Comparison of ENCODE assay signal across 8 mouse cellular contexts in genomic region chr1:168430868-168431710, GRCm38 (mm10). TPM values are rescaled to one million over a fixed set of nuclear protein-coding genes. Genes with fewer than 3 reads are reported as not detected.
DNase-seq lines count a peak whose midpoint lies in the region; ATAC-seq lines count a peak whose summit lies in the region.

No protein-coding gene starts in this region.

- H3K4me1 ChIP-seq in heart, embryonic 13.5 days = peaks cover 26% of the 10 kb centered on the region
- peaks cover 24% of the 10 kb centered on the region for H3K4me1 ChIP-seq in midbrain, embryonic 11.5 days (ENCODE audit: control insufficient read depth, insufficient read depth, low read length)

- peak overlapping the region; percentile 88 for H3K4me3 ChIP-seq in heart, embryonic 13.5 days
- peak overlapping the region; percentile 68 for H3K4me3 ChIP-seq in midbrain, embryonic 11.5 days (ENCODE audit: low read depth, low read length)

- peak overlapping the region; percentile 98 for H3K9ac ChIP-seq in heart, embryonic 13.5 days
- H3K9ac ChIP-seq in midbrain, embryonic 11.5 days (ENCODE audit: low read length) = peak overlapping the region; percentile 90

- peak overlapping the region; percentile 99 for H3K27ac ChIP-seq in heart, embryonic 13.5 days (replicated peaks)
- peak overlapping the region; percentile 98 for H3K27ac ChIP-seq in midbrain, embryonic 11.5 days (ENCODE audit: low read depth, low read length)

- under 1% methylated on average over 37 of the region's 37 CpGs for WGBS in heart, embryonic 13.5 days
- WGBS in midbrain, embryonic 11.5 days = under 1% methylated on average over 37 of the region's 37 CpGs

- peaks cover 5% of the 10 kb centered on the region; the same call in 1 of the 2 replicates for H3K36me3 ChIP-seq in heart, embryonic 13.5 days
- H3K36me3 ChIP-seq in midbrain, embryonic 11.5 days (ENCODE audit: control insufficient read depth, insufficient read depth, low read length) = no peaks in the 10 kb centered on the region

- DNase-seq in B cell, adult 2 months = peak; percentile 3 to 14
- DNase-seq in NIH3T3 (ENCODE audit: low read depth) = peak; percentile 62
- DNase-seq in embryo, embryonic 11 days = peak; percentile 72
- peak; percentile 58 to 75 for DNase-seq in kidney, postnatal 4 days
- DNase-seq in midbrain, embryonic 11.5 days (ENCODE audit: low spot score, missing footprints) = peak; percentile 94
- no peak for DNase-seq in frontal cortex, postnatal 14 days (ENCODE audit: low spot score in 2 of 2)

- no peaks in the 10 kb centered on the region for H3K9me3 ChIP-seq in heart, embryonic 13.5 days
- no peaks in the 10 kb centered on the region for H3K9me3 ChIP-seq in midbrain, embryonic 11.5 days (ENCODE audit: control insufficient read depth, low read length)

- no peak for ATAC-seq in heart, embryonic 13.5 days (ENCODE audit: extremely low read depth, insufficient number of reproducible peaks, low FRiP score, low TSS enrichment)
- peak; percentile 15; the same call in 1 of the 2 replicates for ATAC-seq in midbrain, embryonic 11.5 days (ENCODE audit: low FRiP score)
- ATAC-seq in erythroid progenitor cell, adult 5-6 weeks (replicated peaks; ENCODE audit: low FRiP score, poor library complexity, severe bottlenecking) = no peak

- H3K4me2 ChIP-seq in heart, embryonic 13.5 days = peak overlapping the region; percentile 77
- peak overlapping the region; percentile 81 for H3K4me2 ChIP-seq in midbrain, embryonic 11.5 days

- no peaks in the 10 kb centered on the region for H3K27me3 ChIP-seq in heart, embryonic 13.5 days (replicated peaks)
- no peaks in the 10 kb centered on the region for H3K27me3 ChIP-seq in midbrain, embryonic 11.5 days (ENCODE audit: control insufficient read depth, insufficient read depth, low read length)

RNA-seq across cellular contexts. Expression of gene Pbx1, which starts 1.0 kb away (rescaled TPM):
- 23.2 and 23.7 TPM in 2 replicates for polyA plus RNA-seq in heart, embryonic 13.5 days (2015; fragmentation: Nextera tagmentation; extraction: Ambion mirVana)
- polyA plus RNA-seq in midbrain, embryonic 11.5 days (2014; fragmentation: Nextera tagmentation; extraction: Ambion mirVana) = 49.3 and 57.3 TPM in 2 replicates
- total RNA-seq in erythroid progenitor cell, adult 5-6 weeks (2015; ENCODE audit: low replicate concordance) = 2.5 and 4.6 TPM in 2 replicates
- total RNA-seq in erythroid progenitor cell, adult 5-6 weeks (2017; ENCODE audit: low replicate concordance) = 1.3 and 2.1 TPM in 2 replicates

Comparison
In these comparisons a context has a peak if more than half of its experiments do, and no peak if none do; other contexts are left out.
1. DNase-seq: peak in B cell, adult 2 months (2 of 2), NIH3T3 (single experiment), embryo, embryonic 11 days (single experiment), kidney, postnatal 4 days (2 of 2) and midbrain, embryonic 11.5 days (single experiment); none in frontal cortex, postnatal 14 days (0 of 2).